15 mouse cellular contexts compared by ENCODE assay signal in the genomic region with DNA sequence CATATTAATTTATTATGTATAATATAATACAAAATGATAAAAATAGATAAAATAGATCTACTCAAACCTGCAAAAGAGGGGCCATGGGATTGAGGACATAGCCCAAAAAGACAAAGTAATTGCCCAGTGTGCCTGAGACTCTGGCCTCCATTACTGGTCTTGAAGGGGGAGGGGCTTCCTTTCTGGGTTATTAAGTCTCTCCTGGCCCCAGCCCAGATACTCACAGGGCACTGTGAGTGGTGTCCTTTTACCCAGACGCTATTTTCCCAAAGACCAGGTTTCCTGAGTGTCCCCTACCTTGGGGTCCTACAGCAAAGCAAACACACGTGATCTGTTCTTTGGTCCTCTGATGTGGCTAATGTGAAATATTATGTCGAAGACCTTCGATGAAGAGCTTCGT. TPM values are rescaled to one million over a fixed set of nuclear protein-coding genes. Genes with fewer than 3 reads are reported as not detected.
DNase-seq lines count a peak whose midpoint lies in the region; ATAC-seq and TF ChIP-seq lines count a peak whose summit lies in the region.
"Had no signal": no experiment of that assay in that cellular context is flagged by ENCODE, and none has a peak within 500 bp of the region (broad histone marks: within the 10 kb centered on the region; RNA-seq: fewer than 3 reads in every experiment).

No protein-coding gene starts in this region.

- H3K36me3 ChIP-seq in limb, embryonic 14.5 days (ENCODE audit: control insufficient read depth, insufficient read depth, low read length) = no peaks in the 10 kb centered on the region
- H3K36me3 ChIP-seq in limb, embryonic 10.5 days = no peaks in the 10 kb centered on the region
- H3K36me3 ChIP-seq: forebrain, embryonic 15.5 days had no signal

- H3K9me3 ChIP-seq in limb, embryonic 14.5 days (ENCODE audit: control insufficient read depth, low read length) = no peaks in the 10 kb centered on the region
- H3K9me3 ChIP-seq in limb, embryonic 10.5 days (replicated peaks) = no peaks in the 10 kb centered on the region
- H3K9me3 ChIP-seq: forebrain, embryonic 15.5 days had no signal

- no peak for ATAC-seq in limb, embryonic 14.5 days (ENCODE audit: low FRiP score, low read depth)
- ATAC-seq: inflammation-experienced regulatory T-cells, adult 6 months had no signal

- no peak for TF ChIP-seq CTCF in gastrocnemius, adult 2 months (IDR thresholded peaks at IDR 0.05)
- no peak for TF ChIP-seq CTCF in cortical plate, adult 2 months (IDR thresholded peaks at IDR 0.05; ENCODE audit: extremely low read depth, insufficient read depth, low read length)

- H3K9ac ChIP-seq in limb, embryonic 14.5 days (ENCODE audit: low read depth, low read length, severe bottlenecking) = no peak overlapping the region

- peaks cover 7% of the 10 kb centered on the region; the same call in 1 of the 2 replicates for H3K4me1 ChIP-seq in limb, embryonic 14.5 days (ENCODE audit: control insufficient read depth, insufficient read depth, low read length)
- H3K4me1 ChIP-seq in limb, embryonic 10.5 days = peaks cover 17% of the 10 kb centered on the region
- H3K4me1 ChIP-seq in cortical plate, adult 2 months (ENCODE audit: control insufficient read depth, insufficient read depth, low read length) = no peaks in the 10 kb centered on the region; the same call in 1 of the 2 replicates

- no peaks in the 10 kb centered on the region for H3K27me3 ChIP-seq in limb, embryonic 14.5 days (ENCODE audit: control insufficient read depth, insufficient read depth, low read length)
- peaks cover 35% of the 10 kb centered on the region for H3K27me3 ChIP-seq in limb, embryonic 10.5 days (ENCODE audit: low read depth, poor library complexity, severe bottlenecking)
- H3K27me3 ChIP-seq: forebrain, embryonic 15.5 days had no signal

- H3K27ac ChIP-seq in gastrocnemius, adult 2 months = peak overlapping the region; percentile 88
- no peak overlapping the region for H3K27ac ChIP-seq in limb, embryonic 14.5 days (replicated peaks; ENCODE audit: low read depth, low read length)
- H3K27ac ChIP-seq in limb, embryonic 10.5 days = no peak overlapping the region
- peak overlapping the region; percentile 99; the same call in 1 of the 2 replicates for H3K27ac ChIP-seq in cortical plate, adult 2 months (ENCODE audit: insufficient read depth, low read length)

- no peak for DNase-seq in gastrocnemius, adult 2 months
- no peak for DNase-seq in gastrocnemius, postnatal 25 days
- DNase-seq in limb, embryonic 14.5 days (ENCODE audit: low spot score) = no peak
- no peak for DNase-seq in limb, embryonic 10.5 days (ENCODE audit: low spot score)
- peak; percentile 25 for DNase-seq in MN1 (ENCODE audit: low spot score)
- DNase-seq in ovary, postnatal 36 days (ENCODE audit: low spot score) = no peak
- DNase-seq: kidney, adult 8-10 months; right cerebral cortex, adult 18-20 months; thymus, postnatal 36 days had no signal

- H3K4me3 ChIP-seq in gastrocnemius, adult 2 months = peak overlapping the region; percentile 86
- no peak overlapping the region for H3K4me3 ChIP-seq in limb, embryonic 14.5 days (replicated peaks; ENCODE audit: low read length)
- no peak overlapping the region for H3K4me3 ChIP-seq in limb, embryonic 10.5 days
- H3K4me3 ChIP-seq in cortical plate, adult 2 months (ENCODE audit: insufficient read depth, low read length) = peak overlapping the region; percentile 87

- no peak for TF ChIP-seq POLR2A in limb, embryonic 14.5 days (IDR thresholded peaks at IDR 0.05; ENCODE audit: borderline replicate concordance, extremely low read depth, insufficient read depth, insufficient read length)
- no peak for TF ChIP-seq POLR2A in cortical plate, adult 2 months (IDR thresholded peaks at IDR 0.05; ENCODE audit: extremely low read depth, insufficient read depth, low read length)

- intact Hi-C loops in gastrocnemius, adult 2 months (cut with DNase I) = no loop called here

- peak overlapping the region; percentile 91 for H3K4me2 ChIP-seq in limb, embryonic 14.5 days (replicated peaks; ENCODE audit: low read depth, low read length, severe bottlenecking)

- 75% methylated on average over 5 of the region's 5 CpGs for WGBS in limb, embryonic 14.5 days
- 73% methylated on average over 5 of the region's 5 CpGs for WGBS in limb, embryonic 10.5 days

RNA-seq across cellular contexts. Expression of a gene that starts 0.8 kb away (rescaled TPM):
- total RNA-seq in gastrocnemius, adult 2 months (2021) = 1 to 10 TPM; 1.1 to 2.2 TPM
- 1 to 10 TPM in 1 of 2 experiments, under 1 TPM in 1; 0.83 to 1.0 TPM for total RNA-seq in gastrocnemius, postnatal 25 days (2021)
- polyA plus RNA-seq in limb, embryonic 14.5 days (2012; rRNA removed) = 3.8 and 4.3 TPM in 2 replicates
- 3.8 and 4.7 TPM in 2 replicates for polyA plus RNA-seq in limb, embryonic 14.5 days (2014; fragmentation: Nextera tagmentation; extraction: Ambion mirVana)
- polyA plus RNA-seq in limb, embryonic 10.5 days (2016; fragmentation: Nextera tagmentation; extraction: Ambion mirVana) = 0.33 and 1.0 TPM in 2 replicates
- polyA plus RNA-seq in cortical plate, adult 2 months (2012; rRNA removed) = 35.8 and 37.0 TPM in 2 replicates
- total RNA-seq: liver, adult 2 months; monocyte, adult 5-6 weeks; neutrophil, adult 5-6 weeks had no signal
- polyA plus RNA-seq: inflammation-experienced regulatory T-cells, adult 6 months; liver, adult 2 months had no signal

RNA-seq across cellular contexts. Expression of a gene that starts 24.1 kb away (rescaled TPM):
- 1 to 10 TPM; 2.5 to 3.2 TPM for total RNA-seq in gastrocnemius, adult 2 months (2021)
- total RNA-seq in gastrocnemius, postnatal 25 days (2021) = 1 to 10 TPM; 2.1 to 3.0 TPM
- 12.4 and 16.2 TPM in 2 replicates for polyA plus RNA-seq in limb, embryonic 14.5 days (2012; rRNA removed)
- polyA plus RNA-seq in limb, embryonic 14.5 days (2014; fragmentation: Nextera tagmentation; extraction: Ambion mirVana) = 15.3 and 16.5 TPM in 2 replicates
- 20.9 and 21.7 TPM in 2 replicates for polyA plus RNA-seq in limb, embryonic 10.5 days (2016; fragmentation: Nextera tagmentation; extraction: Ambion mirVana)
- 70.3 and 73.5 TPM in 2 replicates for polyA plus RNA-seq in cortical plate, adult 2 months (2012; rRNA removed)

Comparison
In these comparisons a context has a peak if more than half of its experiments do, and no peak if none do; other contexts are left out.
1. H3K27ac ChIP-seq: peak in gastrocnemius, adult 2 months (single experiment) and cortical plate, adult 2 months (single experiment); none in limb, embryonic 14.5 days (single experiment) and limb, embryonic 10.5 days (single experiment).
2. H3K4me3 ChIP-seq: peak in gastrocnemius, adult 2 months (single experiment) and cortical plate, adult 2 months (single experiment); none in limb, embryonic 14.5 days (single experiment) and limb, embryonic 10.5 days (single experiment).